Mouse (Mus musculus) erythroblast, embryonic 14.5 days (primary cell): ENCODE data around the gene Nanos3.

Experiments used
- GATA1 ChIP-seq: IDR thresholded peaks from 2 replicates; pipeline ENCODE4 v1.6.1; 2012; ENCODE audit warnings: low read length, inconsistent platforms, mixed read lengths
- TAL1 ChIP-seq: IDR thresholded peaks from 3 replicates; pipeline ENCODE4 v1.6.1; 2012; ENCODE audit warnings: low read length, inconsistent platforms, mixed read lengths

DNA sequence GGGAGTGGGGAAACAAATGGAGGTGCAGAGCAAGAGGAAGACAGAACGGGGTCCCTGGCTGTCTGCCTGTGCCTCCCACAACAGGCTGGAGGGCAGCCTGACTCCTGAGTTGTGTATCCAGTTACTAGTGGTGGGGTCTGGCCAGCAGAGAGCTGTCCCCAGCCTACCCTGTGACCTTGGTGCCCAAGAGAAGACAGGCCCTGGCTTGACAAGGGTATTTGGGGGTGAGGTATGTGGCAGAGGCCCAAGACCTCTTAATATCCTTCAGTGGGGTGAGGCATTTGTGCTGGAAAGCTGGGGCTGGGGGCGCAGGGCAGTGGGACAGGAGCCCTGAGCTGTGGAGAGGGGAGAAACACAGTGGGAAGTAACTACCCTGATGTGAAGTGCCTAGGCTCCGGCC is 26.2 kb upstream of the Nanos3 start:
- no peak for TF ChIP-seq TAL1
- TF ChIP-seq GATA1: no peak
